Mouse (Mus musculus) olfactory bulb, adult 2 months (tissue): ENCODE results near the gene Zfp760. TPM values are rescaled to one million over a fixed set of nuclear protein-coding genes. Genes with fewer than 3 reads are reported as not detected.
"Not testable (repeated sequence)": the region's sequence is repeated elsewhere in the genome, so short reads cannot be mapped to it uniquely, and the experiment has no call there.

Source experiments
- H3K27ac ChIP-seq: fragments of 200-500 bp; 2 replicates; pipeline ENCODE4 v1.5.1; 2012; ENCODE audit warnings: low read depth, low read length; ENCODE audit not compliant: insufficient read depth
- H3K4me1 ChIP-seq: fragments of 200-500 bp; 2 replicates; pipeline ENCODE4 v1.6.1; 2012; ENCODE audit warnings: low read length; ENCODE audit not compliant: control insufficient read depth, insufficient read depth
- H3K4me3 ChIP-seq: fragments of 200-500 bp; 2 replicates; pipeline ENCODE4 v1.5.1; 2012; ENCODE audit warnings: mild to moderate bottlenecking, low read depth, low read length, moderate library complexity; ENCODE audit not compliant: insufficient read depth
- CTCF ChIP-seq: fragments of 200-500 bp; IDR thresholded peaks from 2 replicates; pipeline ENCODE4 v1.5.1; 2012; ENCODE audit warnings: low read depth, mild to moderate bottlenecking, low read length, moderate library complexity; ENCODE audit not compliant: insufficient read depth
- POLR2A ChIP-seq: fragments of 200-500 bp; IDR thresholded peaks from 2 replicates; pipeline ENCODE4 v1.6.1; 2012; ENCODE audit warnings: mild to moderate bottlenecking, low read depth, low read length, moderate library complexity; ENCODE audit not compliant: insufficient read depth
- WGBS: fragments of 180-500 bp; shearing (Covaris S2); methylation state at CpG from one replicate; pipeline ENCODE4 v1.1.7; 2018; 5-methylcytosine and 5-hydroxymethylcytosine counted together
- polyA plus RNA-seq: library from polyadenylated mRNA; stranded (reverse); fragments of >200 nt; gene quantifications from 2 replicates; pipeline ENCODE4 v1.2.4, GENCODE M21; 2012; ENCODE audit warnings: low replicate concordance; ENCODE audit not compliant: missing spikeins, insufficient read depth, insufficient read length

Gene Zfp760
- polyA plus RNA-seq, 1 experiment = not detected

DNA sequence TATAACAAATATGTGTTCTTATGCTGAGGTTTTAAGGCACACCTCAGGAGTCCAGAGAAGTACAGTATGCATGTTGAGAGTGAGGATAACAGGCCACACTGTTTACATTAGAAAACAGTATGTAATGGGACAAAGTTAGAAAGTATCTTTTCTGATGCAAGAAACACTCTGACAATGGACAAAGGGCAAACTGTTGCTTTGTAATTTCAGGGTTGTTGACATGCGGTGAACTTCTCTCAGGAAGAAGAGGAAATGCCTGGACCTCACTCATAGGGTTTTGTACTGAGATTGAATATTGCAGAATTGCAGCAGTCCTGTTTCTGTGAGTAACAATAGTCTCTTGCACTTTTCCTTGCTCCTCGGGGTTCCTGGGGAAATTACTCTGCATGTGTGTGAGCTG, 860 bp downstream of the Zfp760 start:
- H3K4me3 ChIP-seq = no peak overlapping the region
- H3K4me1 ChIP-seq = no peaks in the 10 kb centered on the region; the same call in 1 of the 2 replicates
- no peak overlapping the region for H3K27ac ChIP-seq
- TF ChIP-seq CTCF = no peak
- WGBS = 15% methylated on average over 2 of the region's 2 CpGs

DNA sequence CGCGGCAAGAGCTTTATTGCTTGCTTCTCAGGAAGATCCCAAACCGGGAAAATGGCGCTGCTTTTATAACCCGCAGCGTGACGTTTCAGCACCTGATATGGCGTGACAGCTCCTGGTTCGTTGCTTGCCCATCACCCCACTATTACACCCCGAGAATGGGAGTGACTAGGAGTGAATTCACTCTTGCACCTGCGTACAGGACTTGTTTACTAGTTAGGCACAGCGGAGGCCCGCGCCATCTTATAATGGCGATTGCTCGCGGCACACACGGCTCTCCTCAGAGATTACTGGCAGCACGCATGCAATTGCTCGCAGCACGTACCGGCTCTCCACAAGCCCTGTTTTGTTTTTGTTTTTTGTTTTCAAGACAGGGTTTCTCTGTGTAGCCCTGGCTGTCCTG, 23.0 kb downstream of the Zfp760 start, which contains the start of gene Zfp229:
Zfp229 (plus strand) TSS at position 301 of the 400 bp plus-strand sequence.
- not testable (repeated sequence) for H3K27ac ChIP-seq, H3K4me3 ChIP-seq, H3K4me1 ChIP-seq
- WGBS = 92% methylated on average over 15 of the region's 22 CpGs

DNA sequence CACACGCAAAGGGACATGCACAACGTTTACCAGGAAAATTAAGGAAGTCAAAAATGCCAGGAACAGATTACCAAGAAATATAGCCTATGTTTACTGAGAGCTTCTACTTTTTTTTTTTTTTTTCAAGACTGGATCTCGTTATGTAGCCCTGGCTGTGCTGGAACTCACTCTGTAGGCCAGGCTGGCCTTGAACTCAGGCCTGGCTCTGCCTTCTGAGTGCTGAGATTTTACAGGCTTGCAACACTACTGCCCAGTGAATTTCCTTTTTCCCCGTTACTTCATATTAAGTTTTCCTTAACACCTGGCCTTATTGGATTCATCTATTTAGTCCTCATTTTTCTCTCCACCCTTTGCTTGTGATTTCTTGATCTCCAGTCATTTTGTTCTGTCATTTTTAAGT, 25.5 kb downstream of the Zfp760 start:
- no peak for TF ChIP-seq POLR2A
- no peak for TF ChIP-seq CTCF
- Histone ChIP-seq H3K27ac (peak overlapping the region; percentile 83; the same call in 1 of the 2 replicates), H3K4me1 (0 out of 2 replicates have a peak, but pooled peaks cover 2% of the 10 kb centered on the region), H3K4me3 (no peak overlapping the region; the same call in 1 of the 2 replicates)
- WGBS = 71% methylated on average over 4 of the region's 4 CpGs

DNA sequence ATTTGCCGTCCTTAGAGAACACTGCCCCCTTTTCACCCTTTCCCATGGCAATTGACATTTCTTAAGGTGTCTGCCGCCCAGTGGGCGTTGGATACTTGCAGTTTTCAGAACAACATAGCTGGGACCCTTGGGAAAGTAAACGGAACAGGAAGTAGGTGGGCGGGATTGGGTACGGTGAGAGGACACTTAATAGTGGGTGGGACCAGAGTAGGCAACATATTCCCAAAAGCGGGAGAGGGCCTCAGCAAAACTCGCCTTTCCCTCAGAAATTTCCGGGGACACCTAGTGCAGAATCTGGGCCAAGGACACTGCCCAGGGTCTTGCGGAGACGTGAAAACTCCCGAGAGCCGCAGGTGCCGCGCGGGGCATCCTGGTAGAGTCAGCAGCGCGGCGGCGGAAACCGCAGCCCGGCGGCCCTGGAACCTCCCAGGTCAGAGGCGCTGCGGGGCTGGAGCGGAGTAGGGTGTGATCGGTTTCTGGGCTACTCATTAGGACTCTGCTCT, 26.0 kb downstream of the Zfp760 start:
- peak overlapping the region; percentile 99 for H3K4me3 ChIP-seq
- WGBS = under 1% methylated on average over 27 of the region's 27 CpGs
- 0 out of 2 replicates have a peak, but pooled peaks cover 2% of the 10 kb centered on the region for H3K4me1 ChIP-seq
- H3K27ac ChIP-seq = peak overlapping the region; percentile 83
- peak; percentile 46; the same call in 1 of the 2 replicates for TF ChIP-seq POLR2A
- no peak for TF ChIP-seq CTCF

DNA sequence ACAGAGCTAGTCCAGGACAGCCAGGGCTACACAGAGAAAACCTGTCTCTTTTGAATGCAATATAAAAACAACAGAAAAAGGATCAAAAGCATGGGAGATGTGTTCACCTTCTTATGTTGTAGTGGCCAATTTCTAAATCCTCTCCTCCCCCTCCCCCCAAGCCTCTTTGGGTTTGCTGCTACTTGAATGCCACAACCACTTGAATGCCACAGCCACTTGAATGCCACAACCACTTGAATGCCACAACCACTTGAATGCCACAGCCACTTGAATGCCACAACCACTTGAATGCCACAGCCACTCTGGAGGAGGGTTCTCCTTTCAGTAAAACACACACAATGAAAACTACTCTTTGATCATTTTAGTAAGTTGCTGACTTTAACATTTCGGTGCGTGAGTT, 45.2 kb downstream of the Zfp760 start:
- 29% methylated on average over 2 of the region's 2 CpGs for WGBS
- Histone ChIP-seq H3K4me3 (no peak overlapping the region), H3K4me1 (peaks cover 6% of the 10 kb centered on the region), H3K27ac (no peak overlapping the region)
- TF ChIP-seq CTCF (no peak), POLR2A (no peak)

DNA sequence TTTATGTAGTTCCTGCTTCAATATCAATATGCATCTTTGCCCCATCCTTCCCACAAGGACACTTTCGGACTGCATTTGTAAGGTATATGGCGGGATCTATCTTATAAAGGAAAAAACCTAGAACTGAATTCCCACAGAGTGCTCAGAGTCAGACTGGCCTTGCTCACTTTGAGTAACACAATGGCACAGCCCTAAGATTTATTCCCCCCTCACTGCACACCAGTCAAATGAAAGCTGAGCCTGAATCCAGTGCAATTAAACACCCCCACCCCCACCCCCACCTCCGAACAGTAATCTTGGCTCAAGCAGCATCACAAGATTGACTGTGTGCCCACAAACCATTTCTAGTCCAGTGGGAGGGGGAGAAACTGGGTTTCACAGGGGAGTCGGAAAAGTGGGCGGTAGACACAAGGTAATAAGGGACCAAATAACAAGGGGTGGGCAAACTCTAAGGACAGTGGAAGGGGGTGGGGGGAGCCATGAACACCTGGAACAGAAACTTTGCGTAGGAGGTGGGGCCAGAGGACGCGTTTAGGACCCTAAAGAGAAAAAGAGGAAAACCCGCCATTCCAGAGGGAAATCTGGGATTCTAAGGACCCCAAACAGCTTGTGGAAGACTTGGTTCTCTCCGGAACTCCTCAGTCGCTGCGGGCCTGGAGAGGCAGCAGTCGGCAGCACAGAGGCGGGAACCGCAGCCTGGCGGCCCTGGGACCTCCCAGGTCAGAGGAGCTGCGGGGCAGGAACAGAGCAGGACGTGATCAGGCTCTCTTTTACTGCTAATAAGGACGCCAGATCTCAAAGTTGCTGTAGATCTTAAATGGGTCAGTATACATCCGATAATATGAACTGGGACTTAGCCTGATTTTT, 46.0 kb downstream of the Zfp760 start:
- no peak for TF ChIP-seq POLR2A
- no peak for TF ChIP-seq CTCF
- WGBS = 7% methylated on average over 20 of the region's 20 CpGs
- Histone ChIP-seq H3K27ac (no peak overlapping the region), H3K4me1 (peaks cover 6% of the 10 kb centered on the region), H3K4me3 (peak overlapping the region; percentile 47)

DNA sequence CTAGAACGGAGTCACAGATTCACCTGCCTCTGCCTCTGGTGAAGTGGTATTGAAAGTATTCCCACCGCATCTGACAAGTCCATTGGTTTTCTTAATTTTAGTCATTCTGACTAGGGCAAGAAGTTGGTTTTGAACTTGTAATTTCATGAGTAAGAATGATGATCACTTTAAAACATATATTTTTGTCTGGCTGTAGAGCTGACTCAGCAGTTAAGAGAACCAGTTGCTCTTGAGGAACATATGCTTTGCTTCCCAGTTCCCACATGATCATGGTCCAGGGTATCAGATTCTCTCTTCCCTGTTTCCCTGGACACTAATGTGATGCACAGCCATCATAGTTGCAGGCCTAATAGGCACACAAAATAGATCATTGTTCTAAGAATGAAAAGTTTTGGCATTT, 62.8 kb downstream of the Zfp760 start:
- no peak for TF ChIP-seq POLR2A
- TF ChIP-seq CTCF = no peak
- H3K27ac ChIP-seq = no peak overlapping the region
- H3K4me1 ChIP-seq = no peaks in the 10 kb centered on the region
- no peak overlapping the region for H3K4me3 ChIP-seq
- 95% methylated on average over 2 of the region's 2 CpGs for WGBS

Other genes starting within 250 kb of the Zfp760 start
- not detected in 2 replicates for gene Zfp53, start 218.7 kb upstream of the Zfp760 start, polyA plus RNA-seq
- not detected in 2 replicates for gene Zfp52, start 172.2 kb upstream of the Zfp760 start, polyA plus RNA-seq
- not detected in 2 replicates for gene Zfp948, start 140.7 kb upstream of the Zfp760 start, polyA plus RNA-seq
- gene Zfp983, start 57.1 kb upstream of the Zfp760 start, polyA plus RNA-seq = not detected in 2 replicates
- not detected in 2 replicates for gene Gm10226, start 15.9 kb upstream of the Zfp760 start, polyA plus RNA-seq
- gene Zfp229, start 23.1 kb downstream of the Zfp760 start, polyA plus RNA-seq = not detected in 2 replicates
- gene Zfp820, start 138.0 kb downstream of the Zfp760 start, polyA plus RNA-seq = not detected in 2 replicates
- not detected in 2 replicates for gene Zfp995, start 202.2 kb downstream of the Zfp760 start, polyA plus RNA-seq